Mouse (Mus musculus) liver, adult 2 months (tissue): Measurements from ENCODE around the gene Sall1.

Experiments used
- CTCF ChIP-seq: fragments of 200-500 bp; IDR thresholded peaks from 2 replicates; pipeline ENCODE4 v1.5.1; 2011; ENCODE audit warnings: low read depth, low read length, control low read depth
- POLR2A ChIP-seq: fragments of 200-500 bp; IDR thresholded peaks from 2 replicates; pipeline ENCODE4 v1.6.1; 2011; ENCODE audit warnings: low read length, control low read depth; ENCODE audit not compliant: insufficient read depth; ENCODE audit errors: extremely low read depth

GRCm38 (mm10) chr8:89045218-89045601 is 1.2 kb upstream of the Sall1 start:
- TF ChIP-seq CTCF (no peak), POLR2A (no peak)
